Mouse (Mus musculus) embryo, embryonic 10.5 days (tissue): ENCODE data around the gene Mast4.

Experiments
- DNase-seq: peaks from one replicate; pipeline ENCODE4 v3.0.0-alpha.2; 2015; ENCODE audit warnings: low spot score

Mast4 gene

DNA sequence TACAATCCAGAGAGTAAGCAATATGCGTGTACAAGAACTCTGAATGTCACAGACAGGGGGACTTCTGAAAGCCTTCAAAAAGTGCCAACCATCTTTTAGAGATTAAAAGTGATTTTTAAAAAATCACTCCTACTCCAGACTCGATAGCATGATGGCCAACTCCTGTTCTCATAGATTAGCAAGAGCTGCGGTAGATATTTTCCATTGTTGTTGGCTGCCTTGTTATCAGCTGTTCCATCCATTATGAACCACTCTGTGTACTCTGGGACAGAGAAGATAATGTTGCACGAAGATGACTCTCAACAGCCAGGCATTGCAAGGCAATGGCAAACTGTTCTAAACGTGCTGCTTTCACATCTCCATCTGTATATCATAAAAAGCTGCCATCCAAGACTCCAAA, 360.4 kb downstream of the Mast4 start:
- DNase-seq: no peak

GRCm38 (mm10) chr13:102963471-102963870, 370.8 kb downstream of the Mast4 start:
- DNase-seq: no peak

- DNase-seq: no peak
These were observed 375.7 kb downstream of the Mast4 start for GRCm38 (mm10) chr13:102958273-102959270.

DNA sequence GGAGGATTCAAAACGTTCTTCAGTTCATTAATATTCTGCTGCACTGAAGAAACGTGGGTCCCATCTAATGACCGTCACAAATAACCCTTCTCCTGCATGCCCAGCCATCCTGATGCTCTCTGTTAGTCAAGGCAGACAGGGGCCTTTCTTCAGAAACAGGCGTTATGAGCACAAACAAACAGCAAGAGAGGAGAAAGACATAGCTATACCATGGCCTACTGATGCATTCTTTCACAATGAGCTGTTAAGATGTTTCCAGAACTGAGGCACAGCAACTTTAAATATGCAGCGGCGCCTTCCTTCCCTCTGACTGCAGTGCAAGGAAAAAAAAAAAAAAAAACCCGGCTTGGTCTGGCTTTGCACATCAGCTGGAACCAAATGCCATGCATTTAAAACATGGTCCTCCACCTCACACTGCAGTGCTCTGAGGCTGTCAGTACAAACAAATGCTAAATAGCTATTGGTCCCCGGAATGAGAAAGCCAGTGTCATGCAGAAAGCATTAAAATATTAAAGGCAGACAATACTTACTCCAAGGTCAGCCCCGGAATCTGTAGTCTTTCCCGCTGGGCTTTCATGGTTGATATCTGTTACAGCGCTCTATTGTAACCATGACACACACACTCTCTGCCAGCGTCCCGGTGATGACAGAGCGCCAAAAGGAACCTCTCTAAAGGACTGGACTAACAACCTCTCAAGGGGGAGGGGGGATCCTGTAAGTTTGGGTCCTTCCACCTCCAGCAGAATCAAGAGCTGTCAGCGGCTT, 376.6 kb downstream of the Mast4 start:
- DNase-seq: peak; percentile 75

DNA sequence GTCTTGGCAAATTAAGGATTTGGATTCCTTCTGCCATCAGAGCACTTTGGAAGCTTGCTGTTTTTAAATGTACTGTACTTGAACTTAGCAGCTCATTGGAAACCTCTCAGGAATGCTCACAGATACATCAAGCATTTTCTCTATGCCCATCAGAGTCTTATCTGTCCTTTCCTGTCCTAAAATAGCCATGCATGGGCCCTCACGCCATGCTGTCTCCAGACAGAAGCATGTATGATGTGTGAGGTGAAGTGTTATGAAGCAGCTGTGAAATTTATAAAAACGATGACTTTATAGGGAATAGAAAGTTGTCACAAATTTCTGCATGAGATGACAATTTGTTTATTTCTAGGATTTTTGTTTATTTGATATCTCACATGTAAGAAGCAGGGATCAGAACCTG, 378.8 kb downstream of the Mast4 start:
- DNase-seq: no peak

GRCm38 (mm10) chr13:102949756-102950155, 384.5 kb downstream of the Mast4 start:
- DNase-seq: no peak

DNA sequence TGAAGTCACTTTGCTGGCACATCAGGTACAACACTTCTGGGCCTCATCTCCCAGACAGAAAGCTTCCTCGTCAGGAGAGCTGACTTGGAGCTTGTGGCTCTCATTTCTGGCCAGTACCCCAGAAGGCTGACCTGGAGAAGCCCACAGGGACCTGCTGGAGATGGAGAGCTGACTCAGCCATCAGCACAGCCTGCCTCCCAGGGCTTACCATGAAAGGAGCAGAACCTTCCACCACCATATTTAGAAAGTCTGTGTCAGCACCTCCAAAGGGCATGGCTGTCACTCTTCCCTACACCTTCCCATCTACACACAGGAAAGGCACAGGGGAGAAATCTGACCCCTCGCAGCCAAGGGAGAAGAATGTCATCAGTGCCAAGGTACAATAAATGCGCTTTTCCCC, 385.3 kb downstream of the Mast4 start:
- no peak for DNase-seq

DNA sequence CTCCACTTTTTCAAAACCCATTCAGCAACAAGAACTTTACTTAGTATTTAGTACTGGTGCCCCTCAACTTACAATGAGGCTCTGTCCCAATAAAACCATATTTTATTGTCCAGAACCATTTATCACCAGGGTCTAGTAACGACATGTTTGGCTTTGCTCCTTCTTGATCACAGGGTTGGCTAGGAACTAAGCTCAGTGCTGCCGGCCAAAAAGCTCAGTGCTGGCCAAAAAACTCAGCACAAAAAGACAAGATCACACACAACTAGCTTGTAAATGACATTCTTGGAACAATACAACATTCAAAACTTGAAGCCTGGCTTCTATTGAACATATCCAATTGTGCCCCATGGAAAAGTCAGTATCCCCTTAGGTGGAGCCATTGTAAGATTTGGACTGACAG, 386.8 kb downstream of the Mast4 start:
- DNase-seq: no peak

GRCm38 (mm10) chr13:102946024-102946821, 388.1 kb downstream of the Mast4 start:
- peak; percentile 21 for DNase-seq

GRCm38 (mm10) chr13:102945450-102945849, 388.8 kb downstream of the Mast4 start:
- DNase-seq: no peak

DNA sequence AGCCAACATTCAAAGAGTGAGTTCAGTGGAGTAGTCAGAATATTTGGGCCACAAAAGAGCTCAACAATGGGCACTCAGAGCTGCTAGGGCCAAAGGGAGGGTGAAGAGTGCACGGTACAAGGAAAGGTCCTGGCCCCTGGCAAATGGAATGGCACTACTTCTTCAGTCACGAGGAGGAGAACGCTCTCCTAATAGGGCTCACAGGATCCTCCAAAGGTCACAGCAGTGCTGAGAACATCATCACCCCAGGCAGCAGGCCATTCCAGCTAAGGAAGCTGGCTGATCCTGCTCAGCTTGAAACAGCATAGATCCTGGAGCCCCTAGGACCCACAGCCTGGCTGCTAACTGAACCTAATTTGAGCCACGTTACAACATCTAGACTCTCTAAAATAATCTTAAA, 389.8 kb downstream of the Mast4 start:
- DNase-seq: no peak

GRCm38 (mm10) chr13:102942557-102942956, 391.7 kb downstream of the Mast4 start:
- DNase-seq: no peak

GRCm38 (mm10) chr13:102940476-102940875, 393.8 kb downstream of the Mast4 start:
- no peak for DNase-seq

DNA sequence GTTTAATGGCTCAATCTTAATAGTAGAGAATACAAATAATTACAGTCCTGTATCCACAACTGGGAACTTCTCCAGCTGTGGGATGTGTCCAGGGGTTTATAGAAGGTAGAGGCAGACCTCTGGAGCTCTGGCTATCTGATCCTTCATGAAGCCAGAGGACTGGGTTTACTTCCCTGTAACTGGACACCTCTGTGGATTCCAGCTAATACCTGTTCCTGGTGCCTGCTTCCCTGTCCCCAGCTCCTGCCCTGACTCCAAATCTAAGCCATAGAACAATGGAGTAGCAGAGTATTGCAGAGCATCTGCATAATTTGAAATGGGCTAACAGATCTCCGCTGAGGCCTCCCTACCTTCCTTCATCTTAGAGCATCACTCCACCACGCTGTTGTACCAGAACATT, 398.1 kb downstream of the Mast4 start:
- no peak for DNase-seq

DNA sequence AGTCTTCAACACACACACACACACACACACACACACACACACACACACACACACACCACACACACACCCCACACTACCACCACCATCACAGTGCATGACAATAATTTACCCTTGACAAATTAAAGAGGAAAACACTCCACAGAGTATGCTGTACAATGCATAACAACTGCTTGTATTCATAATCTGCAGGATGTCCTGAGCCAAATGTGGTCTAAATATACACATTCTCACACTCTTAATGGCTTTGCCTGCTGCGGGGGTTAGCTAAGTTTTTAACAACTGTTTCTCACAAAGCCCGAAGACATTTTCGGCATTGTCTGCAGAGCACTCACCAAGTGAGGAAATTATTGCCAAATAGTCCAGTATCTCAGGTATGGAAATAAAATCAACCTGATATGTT, 398.5 kb downstream of the Mast4 start:
- DNase-seq: no peak

- DNase-seq: no peak
These were observed 400.6 kb downstream of the Mast4 start for GRCm38 (mm10) chr13:102933702-102934101.

GRCm38 (mm10) chr13:102932434-102932833, 401.9 kb downstream of the Mast4 start:
- DNase-seq: no peak

GRCm38 (mm10) chr13:102931951-102932350, 402.3 kb downstream of the Mast4 start:
- DNase-seq: no peak

DNA sequence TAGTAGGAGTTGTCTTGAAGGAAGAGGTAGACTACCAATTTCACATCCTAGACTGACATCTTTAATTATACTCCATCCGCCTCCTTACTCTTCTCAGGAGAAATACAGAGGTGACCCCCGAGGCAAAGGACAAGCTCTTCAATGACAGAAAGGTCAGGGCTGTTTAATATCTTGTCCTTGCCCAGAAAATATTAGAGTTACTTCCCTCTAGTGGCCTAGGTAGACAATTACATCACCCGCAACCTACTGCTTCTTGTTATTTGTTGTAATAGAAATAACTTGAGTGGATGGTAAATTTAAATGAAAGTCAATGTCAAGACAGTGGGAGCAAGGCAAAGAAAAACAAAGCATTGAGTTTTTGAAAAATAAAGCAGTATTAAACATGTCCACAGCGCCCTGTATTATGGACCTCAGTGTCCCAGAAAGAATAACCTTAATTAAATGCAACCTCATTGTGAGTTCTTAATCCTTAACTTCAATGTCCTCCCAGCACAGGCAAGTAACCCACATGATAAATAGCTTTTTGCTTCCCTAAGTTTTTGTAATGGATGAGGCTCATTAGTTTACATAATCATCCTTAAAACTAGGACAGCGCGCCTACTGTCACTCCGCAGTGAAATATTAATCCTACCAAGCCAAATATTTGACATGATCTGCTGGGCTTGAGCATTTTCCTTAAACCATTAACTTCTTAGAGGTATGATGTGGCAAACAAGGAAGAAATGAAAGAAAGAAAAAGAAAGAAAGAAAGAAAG, 408.3 kb downstream of the Mast4 start:
- DNase-seq: peak; percentile 36

DNA sequence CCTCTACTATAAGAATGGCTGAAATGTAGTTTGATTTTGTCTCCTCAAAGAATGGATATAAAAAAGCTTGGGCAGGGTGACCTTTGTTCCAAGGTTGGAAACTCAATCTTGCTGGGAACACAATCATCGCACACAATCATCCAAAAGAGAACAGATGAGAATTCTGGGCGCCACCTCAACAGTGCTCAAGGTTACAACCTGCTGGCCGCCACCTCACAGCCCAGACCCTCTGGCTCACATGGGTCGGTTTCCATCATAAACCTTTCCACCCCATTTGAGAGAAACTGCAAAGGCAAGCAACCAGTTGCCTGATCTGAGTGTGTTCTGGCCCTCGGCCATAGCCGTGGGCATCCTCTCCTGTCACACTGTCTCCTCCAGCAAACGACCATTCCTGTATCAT, 414.6 kb downstream of the Mast4 start:
- DNase-seq: no peak

GRCm38 (mm10) chr13:102918616-102919015, 415.7 kb downstream of the Mast4 start:
- no peak for DNase-seq
